Mouse (Mus musculus) thymus, postnatal 25 days (tissue): ENCODE measurements at regions not wholly inside any gene's neighbourhood (a gene's known extent, or its start where the extent isn't known, plus 50 kb on each side); places are given as distances from the start of the nearest gene placed in this dataset.
A peak's percentile ranks its signal among the peaks of the same experiment; 100 is the strongest.

ENCODE experiments used
- DNase-seq: peaks from one replicate; pipeline ENCODE4 v3.0.0; 2022

DNA sequence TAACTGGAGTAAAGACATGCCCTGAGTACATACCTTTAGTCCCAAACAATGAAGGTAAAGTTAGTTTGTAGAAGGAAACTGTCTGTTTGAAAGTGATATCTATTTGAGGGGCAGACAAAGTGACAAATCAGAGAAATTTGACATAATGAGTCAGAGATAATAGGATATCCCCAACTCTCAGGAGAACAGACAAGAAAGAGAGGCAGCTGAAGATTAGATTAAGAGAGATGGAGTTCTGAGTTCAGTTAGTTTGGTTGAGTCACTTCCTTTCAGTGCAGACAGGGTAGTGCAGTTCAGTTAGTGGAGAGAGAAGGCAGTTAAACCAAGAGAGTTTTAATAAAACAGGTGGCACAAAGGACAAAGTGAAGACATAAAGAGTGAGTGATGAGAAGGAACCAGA is 477.4 kb upstream of the Diaph2 start:
- no peak for DNase-seq

DNA sequence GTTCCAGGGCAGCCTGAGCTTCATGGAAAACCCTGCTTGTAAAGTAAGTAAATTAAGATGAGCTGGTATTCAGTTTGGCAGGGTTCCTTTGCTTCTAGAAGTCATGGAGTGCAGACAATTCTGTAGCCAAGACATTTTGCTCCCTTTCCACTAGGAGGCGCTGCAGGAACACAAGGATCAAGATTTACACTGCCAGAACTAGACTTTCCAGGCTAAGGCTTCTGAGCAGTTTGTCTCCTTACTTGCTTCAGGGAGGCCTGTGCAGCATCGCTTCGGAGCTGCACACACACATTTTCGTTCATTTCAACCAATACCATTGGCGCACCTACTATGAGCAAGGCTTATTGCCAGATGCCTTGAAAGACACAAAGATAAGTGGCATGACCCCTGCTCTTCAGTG is 445.6 kb upstream of the Diaph2 start:
- peak; percentile 9 for DNase-seq

DNA sequence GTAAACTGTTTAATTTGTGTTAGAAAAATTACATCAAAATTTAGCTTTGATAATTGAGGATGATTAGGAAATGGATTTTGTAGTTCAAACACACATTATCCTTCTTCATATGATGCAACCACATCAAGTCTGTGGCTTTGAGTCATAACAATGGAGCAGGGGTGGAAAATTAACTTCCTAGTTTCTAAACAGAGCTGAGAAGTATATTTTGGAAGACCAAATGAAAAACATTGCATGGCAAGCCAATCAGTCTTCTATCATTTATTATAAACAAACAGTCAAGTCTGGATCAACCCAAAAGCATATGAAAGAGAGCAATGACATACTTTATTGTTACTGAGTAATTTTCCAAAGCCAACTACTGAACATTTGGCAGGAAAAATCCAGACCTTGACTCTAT is 440.2 kb upstream of the Diaph2 start:
- no peak for DNase-seq

DNA sequence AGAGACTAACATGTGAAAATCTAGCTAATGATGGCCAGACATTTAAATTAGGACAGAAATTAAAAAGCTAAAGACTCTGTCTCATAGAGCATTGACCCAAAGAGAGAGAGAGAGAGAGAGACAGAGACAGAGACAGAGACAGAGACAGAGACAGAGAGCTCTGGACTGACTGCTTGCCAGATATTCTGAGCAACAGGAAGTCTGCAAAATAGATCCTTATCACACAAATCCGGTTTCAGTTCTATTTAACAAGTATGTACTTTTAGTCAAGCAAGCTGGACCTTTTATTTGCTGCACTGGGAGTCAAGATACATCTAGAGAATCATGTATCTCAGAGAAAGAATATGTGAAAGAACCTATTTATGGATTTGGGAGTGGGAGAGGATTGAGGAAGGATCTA is 420.1 kb upstream of the Diaph2 start:
- no peak for DNase-seq

DNA sequence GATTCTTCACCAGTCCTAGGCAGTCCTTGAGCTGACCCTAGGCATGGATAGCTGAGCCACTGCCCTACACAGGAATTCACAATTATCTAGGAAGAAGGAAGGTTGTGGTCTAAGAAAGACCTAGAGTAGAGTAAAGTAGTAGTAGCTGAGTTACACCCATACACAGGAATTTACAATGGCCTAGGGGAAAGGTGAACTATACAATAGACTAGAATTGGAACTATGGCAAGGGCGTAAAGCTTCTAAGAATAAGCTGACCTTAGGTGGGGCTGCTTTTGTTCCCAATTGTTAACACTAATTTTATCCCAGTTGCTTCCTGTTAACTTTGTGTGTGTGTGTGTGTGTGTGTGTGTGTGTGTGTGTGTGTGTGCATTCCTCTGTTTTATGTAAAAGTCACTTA is 416.7 kb upstream of the Diaph2 start:
- no peak for DNase-seq
